Mouse (Mus musculus): ENCODE results near the gene Otop2.

Otop2 gene

DNA sequence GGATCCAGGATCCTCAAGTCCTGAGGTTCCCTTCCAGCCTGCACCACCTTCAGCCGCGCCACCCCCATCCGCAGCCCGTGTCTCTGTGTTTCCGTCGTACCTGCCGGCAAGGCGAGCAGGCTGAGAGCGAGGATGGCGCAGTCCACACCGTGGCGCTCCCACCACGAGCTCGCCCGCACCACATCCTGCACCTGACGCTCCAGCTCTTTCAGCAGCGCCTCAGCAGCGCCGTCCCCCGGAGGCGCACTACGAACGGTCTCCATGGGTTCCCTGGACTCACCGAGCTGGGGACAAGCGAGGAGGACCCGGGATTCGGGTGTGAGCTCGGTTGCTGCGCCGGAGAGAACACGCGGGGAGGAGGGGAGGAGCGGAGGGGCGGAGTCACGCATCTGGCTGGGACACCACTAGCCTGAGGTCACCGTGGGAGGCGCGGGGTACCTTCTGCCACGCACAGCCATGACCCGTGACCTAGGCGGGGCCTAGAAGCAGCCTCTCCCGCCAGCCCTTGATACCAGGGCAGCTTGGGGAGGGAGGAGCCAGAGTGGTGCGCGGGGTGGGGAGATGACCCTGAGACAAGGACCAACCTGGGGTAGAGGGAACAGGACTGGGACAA lies 9.6 kb upstream of the Otop2 start, which contains the start of gene Fads6:
Fads6 (minus strand) TSS at position 450 of the 613 bp plus-strand sequence.
- no peak for DNase-seq (ENCODE audit: low spot score)

DNA sequence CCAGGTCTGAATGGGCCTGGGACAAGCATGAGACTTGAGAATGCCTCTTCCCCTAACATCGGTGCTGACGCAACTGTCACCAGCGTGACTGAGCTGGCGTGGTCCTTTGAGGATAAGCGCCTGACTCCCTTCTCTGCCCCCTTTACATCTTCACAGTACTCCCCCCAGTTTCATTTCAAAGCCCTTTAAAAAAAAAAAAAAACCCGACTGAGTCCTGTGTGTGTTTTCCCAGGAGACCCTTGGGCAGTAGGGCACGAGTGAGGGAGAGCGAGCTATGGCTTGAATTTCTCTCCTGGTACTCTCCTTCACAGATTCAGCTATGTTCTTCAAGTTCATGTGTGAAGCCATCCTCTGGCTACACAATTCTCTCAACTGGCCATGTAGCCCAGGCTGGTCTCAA lies 8.8 kb upstream of the Otop2 start:
- no peak for DNase-seq (ENCODE audit: low spot score)

DNA sequence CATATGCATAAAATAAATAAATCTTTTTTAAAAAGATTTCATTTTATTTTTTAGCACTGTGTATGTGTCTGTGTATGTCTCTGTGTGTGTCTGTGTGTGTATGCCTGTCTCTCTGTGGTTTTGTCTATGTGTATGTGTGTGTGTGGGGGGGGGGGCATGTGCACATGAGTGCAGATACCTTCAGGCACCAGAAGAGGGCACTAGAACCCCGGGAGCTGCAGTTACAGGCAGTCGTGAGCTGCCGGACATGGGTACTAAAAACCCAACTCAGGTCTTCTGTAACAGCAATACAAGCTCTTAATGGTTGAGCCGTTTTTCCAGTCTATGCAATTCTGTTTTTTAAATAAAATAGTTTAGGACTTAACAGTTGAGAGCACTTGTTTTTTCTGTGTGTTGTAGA lies 6.2 kb upstream of the Otop2 start:
- no peak for DNase-seq (ENCODE audit: low spot score)

DNA sequence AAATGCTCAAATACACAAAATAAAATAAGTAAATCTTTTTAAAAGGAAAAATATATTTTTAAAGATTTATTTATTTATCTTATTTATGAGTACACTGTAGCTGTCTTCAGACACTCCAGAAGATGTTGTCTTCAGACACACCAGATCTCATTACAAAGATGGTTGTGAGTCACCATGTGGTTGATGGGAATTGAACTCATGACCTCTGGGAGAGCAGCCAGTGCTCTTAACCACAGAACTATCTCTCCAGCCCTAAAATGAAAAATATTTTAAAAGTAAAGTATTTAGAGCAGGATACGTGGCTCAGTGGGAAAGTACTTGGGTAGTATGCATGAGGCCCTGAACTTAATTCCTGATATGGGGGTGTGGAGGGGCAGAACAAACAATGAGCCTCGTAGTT lies 5.6 kb upstream of the Otop2 start:
- DNase-seq (ENCODE audit: low spot score): no peak

DNA sequence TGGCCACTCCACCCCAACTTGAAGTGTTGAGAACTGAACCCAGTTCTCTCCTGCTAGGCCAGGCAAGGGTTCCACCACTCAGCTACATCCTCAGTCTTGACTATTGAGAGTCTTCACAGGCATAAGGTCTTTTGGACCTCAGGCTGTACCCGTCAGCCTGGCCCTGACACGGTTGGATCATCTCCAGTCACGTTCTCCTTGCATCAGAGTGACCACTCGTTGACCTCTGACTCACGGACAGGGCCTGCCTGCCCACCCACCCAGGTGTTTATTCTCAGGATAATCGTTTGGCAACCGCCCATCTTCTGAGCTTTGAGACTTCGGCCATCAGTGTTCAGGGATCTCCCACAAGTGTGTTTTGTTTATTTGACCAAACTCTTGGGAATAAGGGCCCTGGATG lies 3.8 kb upstream of the Otop2 start:
- DNase-seq (ENCODE audit: low spot score): no peak

DNA sequence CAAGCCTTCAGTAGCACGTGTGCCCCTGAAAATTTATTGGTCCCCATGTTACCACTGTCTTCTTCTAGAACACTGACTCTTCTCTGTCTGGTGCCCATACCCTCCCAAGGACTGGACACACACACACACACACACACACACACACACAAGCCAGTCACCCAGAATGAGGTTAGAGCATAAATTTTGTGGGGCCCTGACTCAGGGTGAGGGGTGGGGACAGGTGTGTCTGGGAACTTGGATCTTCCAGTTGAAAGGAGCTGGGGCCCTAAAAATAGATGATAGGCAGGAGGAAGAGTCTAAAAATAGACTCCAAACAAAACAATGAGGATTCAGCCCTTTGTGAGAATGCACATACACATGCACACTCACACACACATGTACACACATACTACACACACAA lies 1.8 kb downstream of the Otop2 start:
- no peak for DNase-seq (ENCODE audit: low spot score)

DNA sequence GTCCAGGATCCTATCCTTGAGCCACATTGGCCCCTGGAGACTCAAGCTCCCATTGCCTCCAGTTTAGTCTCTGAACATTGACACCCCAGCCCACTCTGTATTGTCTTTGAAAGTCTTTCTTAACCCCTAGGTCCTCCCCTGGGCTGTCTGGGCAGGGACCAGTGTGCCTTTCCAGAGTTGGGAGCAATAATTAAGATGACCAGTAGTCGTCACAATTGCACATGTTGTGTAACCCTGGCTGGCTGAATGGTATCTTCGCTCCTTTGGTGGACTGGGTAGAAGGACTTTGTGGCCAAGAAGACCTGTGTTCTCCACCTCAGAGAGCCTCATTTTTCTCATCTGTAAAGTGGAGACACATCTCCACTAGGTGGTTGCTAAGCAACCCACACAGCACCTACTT lies 7.3 kb downstream of the Otop2 start:
- DNase-seq (ENCODE audit: low spot score): no peak

DNA sequence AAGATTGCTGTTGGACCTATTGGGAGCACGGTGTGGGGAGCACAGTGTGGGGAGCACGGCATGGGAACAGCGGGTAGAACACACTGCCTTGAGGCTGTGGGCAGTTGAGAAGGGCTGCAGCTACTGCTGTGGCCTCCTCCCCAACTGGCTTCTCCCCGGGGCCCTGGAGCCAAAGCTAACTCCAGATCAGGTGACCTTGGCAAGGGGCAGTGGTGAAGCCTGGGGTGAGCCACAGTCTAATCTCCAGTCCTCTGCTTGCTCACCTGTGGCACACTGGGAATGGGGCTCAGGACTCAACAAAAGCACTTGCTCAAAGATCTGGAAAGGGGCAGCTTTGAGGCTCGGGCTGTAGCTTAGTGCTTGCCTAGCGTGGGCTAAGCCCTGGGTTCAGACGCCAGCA lies 10.2 kb downstream of the Otop2 start:
- no peak for DNase-seq (ENCODE audit: low spot score)

DNA sequence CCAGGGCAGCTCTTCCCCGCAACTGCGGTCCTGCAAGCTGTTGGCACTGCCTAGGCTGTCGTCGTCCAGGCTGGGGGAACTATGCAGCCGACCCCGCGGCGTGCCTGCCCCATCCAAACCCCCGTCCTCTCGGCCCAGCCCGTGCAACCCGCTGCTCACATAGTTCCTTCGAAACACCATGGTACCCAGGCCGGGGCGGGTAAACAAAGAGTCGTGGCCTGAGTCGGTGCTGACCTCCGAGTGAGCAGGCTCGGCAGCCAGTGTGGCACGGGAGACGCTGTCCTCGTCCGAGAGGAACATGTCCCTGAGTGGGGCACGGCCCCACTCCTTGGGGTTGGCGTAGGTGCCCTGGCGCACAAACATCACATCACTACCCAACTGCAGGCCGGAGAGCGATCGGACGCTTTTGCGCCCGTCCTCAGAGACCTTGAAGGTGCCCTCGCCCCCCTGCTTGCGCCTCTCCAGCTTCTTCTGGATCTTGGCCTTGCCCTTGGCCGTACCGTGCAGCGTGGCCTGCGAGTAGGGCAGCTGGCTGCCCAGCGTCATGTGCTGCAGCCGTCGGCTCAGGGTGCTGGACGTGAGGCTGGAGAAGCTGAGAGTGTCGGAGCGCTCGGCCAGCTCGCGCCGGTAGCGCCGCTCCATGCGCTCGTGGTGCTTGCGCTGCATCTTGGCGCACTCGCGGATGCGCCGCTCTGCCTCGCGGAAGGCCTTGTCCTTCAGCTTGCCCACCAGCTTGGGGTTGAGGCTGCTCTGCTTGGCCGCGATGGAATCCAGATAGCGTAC lies 11.5 kb downstream of the Otop2 start:
- no peak for DNase-seq (ENCODE audit: low spot score)

DNA sequence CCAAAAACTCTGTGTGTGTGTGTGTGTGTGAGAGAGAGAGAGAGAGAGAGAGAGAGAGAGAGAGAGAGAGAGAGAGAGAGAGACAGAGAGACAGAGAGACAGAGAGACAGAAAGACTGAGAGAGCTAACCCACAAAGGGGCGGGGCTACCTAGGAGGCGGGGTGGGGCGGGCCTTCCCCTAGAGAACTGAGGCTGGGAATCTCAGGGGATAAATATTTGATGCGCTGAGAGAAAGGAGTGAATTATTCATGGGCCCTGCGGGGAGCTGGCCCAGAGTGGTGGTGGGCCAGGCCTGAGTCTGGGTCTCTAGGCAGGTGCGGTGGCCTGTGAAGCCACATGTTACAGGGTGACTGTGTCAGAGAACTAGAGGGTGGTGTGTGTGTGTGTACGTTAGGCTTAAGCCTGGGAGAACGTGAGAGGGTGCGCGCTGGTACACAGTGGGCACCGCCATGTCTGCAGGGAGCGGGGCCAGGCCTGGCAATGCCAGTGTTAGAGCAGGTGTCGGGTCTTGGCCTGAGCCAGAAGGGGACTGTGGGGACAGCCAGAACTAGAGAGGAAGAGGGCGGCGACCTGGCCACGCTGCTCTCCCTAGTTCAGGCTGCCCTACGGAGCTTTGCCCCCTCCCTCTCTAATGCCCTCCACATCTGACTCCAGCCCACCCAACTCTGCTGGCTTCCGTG lies 12.9 kb downstream of the Otop2 start:
- DNase-seq (ENCODE audit: low spot score): no peak

DNA sequence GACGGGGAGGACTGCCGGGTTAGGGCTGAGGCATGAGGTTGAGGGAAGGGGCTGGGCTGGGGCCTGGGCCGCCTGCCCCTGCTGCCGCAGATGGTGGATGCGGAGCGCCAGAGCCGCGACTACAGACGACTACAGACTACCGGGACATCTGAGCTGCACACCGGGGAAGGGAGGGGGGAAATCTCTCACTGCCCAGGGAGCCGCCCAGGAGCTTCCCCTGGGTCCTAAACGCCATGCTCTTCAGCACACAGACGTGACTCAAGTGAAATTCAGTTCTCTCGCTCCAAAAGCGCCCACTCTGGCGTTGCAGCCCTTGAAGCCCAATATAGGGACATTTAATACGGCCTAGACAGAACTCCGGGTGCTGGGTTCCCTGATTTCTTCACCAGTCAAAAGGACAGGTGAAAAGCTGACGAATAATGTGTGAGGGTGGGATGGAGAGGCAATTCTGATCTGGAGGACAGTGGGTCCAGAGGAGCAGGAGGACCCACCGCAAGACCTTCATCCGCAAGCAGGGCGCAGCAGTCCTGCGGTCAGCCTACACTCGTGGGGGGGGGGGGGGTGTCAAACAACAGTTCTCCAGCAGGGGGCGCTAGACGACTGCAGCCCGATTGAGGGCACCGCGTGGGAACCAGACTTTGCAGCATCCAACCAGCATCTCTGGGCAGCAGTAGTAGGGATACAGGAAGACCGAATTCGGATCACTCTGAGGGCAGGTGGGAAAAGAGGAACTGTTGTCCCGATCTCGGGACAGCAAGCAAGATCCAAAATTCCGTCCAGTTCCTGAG lies 15.1 kb downstream of the Otop2 start, which contains the start of gene Ush1g:
Ush1g (minus strand) TSS at position 136 of the 788 bp plus-strand sequence.
- DNase-seq (ENCODE audit: low spot score): peak; percentile 55

DNA sequence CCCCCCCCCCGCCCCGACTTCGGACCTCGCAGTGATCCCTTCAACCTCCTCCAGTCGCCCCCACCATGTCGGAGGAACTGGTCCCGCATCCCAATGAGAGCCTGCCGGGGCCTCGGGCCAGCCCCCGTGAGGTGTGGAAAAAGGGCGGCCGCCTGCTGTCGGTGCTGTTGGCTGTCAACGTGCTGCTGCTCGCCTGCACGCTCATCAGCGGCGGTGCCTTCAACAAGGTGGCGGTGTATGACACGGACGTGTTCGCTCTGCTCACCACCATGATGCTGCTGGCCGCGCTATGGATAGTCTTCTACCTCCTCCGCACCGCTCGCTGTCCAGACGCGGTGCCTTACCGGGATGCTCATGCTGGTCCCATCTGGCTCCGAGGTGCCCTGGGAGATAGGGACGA lies 16.4 kb downstream of the Otop2 start:
- DNase-seq (ENCODE audit: low spot score): no peak

DNA sequence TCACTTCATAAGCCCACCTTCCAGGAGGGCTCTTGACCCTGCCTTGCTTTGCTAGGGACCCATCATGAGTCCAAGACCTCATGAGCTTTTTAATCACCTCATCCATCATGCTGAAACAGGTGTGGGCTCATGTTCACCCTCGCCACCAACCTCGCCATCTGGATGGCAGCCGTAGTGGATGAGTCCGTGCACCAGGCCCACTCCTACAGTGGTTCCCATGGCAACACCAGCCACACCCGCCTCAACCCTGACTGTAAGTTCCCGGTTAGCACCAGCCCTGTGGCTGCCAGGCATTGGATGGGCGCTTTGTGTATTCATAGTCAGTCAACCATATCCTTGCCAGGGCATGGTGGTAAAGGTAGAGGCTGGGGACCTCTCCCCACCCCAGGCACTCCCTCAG lies 19.8 kb downstream of the Otop2 start:
- no peak for DNase-seq (ENCODE audit: low spot score)

DNA sequence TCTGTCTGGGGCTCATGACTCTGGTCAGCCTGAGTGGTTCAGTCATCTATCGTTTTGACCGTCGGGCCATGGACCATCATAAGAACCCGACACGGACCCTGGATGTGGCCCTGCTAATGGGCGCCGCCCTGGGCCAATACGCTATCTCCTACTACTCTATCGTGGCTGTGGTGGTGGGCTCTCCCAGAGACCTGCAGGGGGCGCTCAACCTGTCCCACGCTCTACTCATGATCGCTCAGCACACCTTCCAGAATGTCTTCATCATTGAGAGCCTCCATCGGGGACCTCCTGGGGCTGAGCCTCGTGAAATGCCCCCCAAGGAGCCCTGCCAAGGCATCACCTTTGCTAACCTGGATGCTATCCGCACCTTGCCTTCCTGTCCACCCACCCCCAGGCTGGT lies 22.4 kb downstream of the Otop2 start:
- DNase-seq (ENCODE audit: low spot score): no peak

DNA sequence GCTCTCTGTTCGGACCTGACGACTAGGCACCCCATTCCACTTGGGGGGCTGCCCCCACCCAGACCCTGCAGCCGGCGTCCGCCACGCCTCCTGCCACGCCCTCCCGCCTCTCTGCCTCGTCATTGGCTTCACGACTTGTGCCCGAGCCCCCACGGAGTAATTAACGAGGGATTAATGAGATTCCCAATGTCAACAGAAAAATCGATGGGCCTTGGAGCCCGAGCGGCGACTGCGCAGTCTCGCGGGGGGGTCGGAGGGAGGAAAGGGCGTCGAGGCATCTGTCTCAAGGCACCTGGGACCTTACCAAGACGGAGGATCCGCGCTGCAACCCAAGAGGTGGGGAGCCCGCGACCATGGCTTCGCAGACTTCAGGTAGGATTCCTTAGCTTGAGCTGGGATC lies 27.6 kb downstream of the Otop2 start, which contains the start of gene Otop3:
Otop3 (plus strand) TSS at position 201 of the 400 bp plus-strand sequence.
- DNase-seq (ENCODE audit: low spot score): no peak

DNA sequence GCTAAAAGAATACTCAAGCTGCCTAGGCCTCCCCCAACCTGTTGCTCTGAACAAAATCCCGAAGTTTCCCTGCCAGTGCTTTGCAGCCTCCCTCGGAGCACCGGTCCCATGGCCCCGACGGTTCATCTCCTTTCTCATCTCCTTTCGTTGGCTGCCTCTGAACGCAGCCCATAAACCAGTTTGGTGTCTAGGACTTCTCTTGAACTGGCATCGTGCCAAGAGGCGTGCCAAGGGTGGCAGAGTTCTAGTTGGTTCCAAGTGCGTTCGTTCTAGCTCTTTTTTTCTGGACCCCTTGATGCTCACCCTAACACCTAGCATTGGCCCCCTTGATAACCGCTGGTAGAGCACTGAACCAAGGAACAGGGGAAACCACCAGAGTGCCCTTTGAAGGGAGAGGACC lies 28.3 kb downstream of the Otop2 start:
- no peak for DNase-seq (ENCODE audit: low spot score)

DNA sequence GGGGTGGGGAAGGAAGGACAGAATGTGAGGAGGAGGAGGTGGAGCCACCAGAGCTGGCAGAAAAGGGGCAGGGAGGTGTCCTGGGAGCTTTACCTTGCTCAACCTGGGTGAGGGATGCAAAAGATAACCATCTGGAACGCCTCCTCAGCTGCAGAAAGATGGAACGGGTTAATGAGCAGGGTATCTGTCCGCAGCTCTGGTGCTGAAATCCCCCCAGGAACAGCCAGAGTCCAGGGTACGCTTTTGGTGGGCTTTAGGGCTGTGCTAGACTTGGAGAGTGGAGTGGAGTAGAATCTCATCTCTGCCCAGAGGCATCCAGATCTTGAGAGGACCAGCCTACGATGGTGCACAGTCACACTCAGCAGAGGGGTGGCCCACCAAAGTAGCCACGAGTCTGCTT lies 29.2 kb downstream of the Otop2 start:
- no peak for DNase-seq (ENCODE audit: low spot score)

DNA sequence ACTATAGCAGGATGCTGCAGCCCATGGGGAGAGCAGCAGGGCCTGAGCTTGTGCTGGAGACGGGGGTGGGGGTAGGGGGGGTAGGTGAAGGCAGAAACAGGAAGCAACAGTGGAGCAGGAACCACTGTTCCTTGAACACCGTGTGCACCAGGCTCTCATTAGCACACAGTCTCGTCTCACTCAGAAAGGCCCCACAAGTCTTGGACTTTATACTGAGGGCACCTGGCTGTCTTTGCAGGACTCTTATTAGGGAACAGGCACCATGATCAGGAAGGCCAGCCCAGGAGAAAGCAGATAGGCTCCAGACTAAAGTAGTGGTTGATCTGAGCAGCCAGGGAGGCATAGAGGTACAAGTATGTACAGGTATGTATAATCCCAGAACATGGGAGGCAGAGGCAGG lies 30.4 kb downstream of the Otop2 start:
- DNase-seq (ENCODE audit: low spot score): no peak

DNA sequence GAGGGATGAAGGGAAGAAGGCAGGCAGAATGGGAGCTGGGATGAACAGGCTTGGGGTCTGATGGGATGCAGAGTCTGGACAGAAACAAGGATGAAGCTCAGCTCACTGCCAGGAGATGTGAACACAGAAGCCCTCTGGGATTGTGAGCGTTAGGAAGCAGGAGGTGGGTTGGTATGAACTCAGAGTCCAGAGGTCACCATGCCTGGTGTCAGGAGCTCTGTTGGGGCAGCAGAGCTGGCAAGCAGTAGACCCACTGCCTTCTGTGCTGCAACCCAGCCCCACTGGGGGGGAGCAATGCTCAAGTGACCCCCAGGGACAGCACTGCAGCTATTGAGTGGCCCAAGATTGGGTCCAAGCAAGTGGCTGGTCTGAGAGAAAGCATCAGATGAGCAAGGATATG lies 30.9 kb downstream of the Otop2 start:
- no peak for DNase-seq (ENCODE audit: low spot score)

DNA sequence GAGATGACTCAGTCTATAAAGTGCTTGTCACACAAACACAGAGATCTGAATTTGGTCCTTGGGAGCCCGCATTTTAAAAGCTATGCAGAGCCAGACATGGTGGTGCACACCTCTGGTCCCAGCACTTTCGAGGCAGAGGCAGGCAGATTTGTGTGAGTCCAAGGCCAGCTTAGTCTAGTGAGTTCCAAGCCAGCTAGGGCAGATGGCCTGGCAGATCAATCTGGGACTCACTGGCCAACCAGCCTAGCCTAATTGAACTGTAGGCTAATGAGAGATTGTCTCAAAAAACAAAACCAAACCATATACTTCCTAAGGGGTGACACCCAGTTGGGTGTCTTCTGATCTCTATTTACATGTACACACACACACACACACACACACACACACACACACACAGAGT lies 34.3 kb downstream of the Otop2 start:
- DNase-seq (ENCODE audit: low spot score): no peak

DNA sequence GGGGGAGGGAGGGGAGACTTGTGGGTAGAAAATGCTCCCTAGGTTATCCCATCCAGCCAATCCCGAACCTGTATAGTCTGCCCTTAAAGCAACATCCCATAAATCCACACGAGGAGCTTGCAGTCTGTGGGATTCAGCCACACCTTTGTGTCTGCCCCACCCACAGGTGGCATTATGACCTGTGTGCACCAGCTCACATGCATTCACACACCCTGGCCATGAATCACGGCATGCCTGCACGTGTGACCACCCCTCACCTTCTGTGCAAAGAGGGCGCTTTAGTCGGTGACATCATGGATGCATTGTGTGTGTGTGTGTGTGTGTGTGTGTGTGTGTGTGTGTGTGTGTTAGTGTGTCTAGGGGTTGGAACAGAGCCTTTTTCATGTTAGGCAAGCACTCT lies 34.9 kb downstream of the Otop2 start:
- no peak for DNase-seq (ENCODE audit: low spot score)

DNA sequence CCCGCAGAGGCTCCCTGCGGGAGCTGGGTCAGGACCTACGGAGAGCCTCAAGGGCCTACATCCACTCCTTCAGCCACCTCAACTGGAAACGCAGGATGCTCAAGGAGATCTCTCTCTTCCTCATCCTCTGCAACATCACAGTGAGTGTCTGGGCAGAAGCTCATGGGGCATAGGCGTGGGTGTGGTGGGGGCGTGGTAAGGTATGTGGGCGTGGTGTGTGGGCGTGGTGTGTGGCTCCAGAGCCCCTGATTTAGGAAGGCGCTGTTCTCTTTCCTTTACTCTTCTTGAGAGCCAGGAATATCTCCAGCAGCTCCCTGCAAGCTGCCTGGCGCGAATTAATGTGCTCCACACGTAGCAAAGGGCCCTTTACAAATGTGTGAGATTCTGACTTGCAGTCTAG lies 38.0 kb downstream of the Otop2 start:
- no peak for DNase-seq (ENCODE audit: low spot score)

Measured in ovary, postnatal 14 days (tissue).